Mouse (Mus musculus) small intestine, adult 2 months (tissue): ENCODE results near the gene Ext2.

Experiments used
- CTCF ChIP-seq: fragments of 200-500 bp; IDR thresholded peaks from 2 replicates; pipeline ENCODE4 v1.5.1; 2012; ENCODE audit warnings: low read depth, mild to moderate bottlenecking, control low read depth, inconsistent platforms, low read length, moderate library complexity, mixed read lengths; ENCODE audit not compliant: insufficient replicate concordance, insufficient read length; ENCODE audit errors: extremely low read depth
- POLR2A ChIP-seq: fragments of 200-500 bp; IDR thresholded peaks from 2 replicates; pipeline ENCODE4 v1.6.1; 2012; ENCODE audit warnings: low read depth, mild to moderate bottlenecking, control low read depth, inconsistent platforms, low read length, moderate library complexity

GRCm38 (mm10) chr2:93801097-93801496, 21.3 kb downstream of the Ext2 start:
- no peak for TF ChIP-seq CTCF
- TF ChIP-seq POLR2A: no peak
